Comparison of ENCODE assay signal across 8 mouse cellular contexts in the genomic region with DNA sequence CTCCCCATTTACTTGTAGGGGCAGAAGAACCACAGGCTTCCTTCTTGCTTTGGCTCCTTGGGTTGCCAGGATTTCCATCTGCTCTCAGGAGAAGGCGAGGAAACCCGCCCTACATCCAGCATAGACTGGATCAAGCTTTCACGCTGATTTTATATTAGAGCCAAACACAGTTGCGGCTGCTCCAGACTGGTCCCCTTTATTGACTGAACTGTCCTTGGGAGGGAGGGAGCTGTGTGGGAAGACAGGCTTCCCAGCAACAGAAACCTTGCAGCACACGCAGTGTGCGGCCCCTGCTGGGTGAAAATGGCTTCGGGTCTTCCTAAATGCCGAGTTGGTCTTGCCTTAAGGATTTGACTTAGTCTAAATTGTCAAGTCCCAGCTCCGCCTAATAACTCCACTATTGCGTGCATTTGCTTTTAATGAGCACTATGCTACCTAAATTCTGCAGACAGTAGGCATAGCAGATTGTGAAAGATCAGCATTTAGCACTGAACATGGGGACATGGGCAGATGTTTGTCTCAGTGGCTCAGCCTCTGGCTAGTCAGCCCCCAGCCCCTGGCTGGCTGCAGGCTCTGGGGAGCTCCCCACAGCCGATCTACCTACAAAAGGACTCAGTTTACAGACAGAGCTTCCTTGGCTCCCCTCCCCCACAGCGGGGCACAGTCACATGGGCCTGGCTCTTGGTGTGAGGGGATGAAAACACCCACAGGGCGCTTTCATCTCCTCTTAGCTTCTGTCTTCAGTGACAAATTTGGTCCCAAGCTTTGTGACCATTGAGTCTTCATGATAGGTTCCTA.
A peak's percentile ranks its signal among the peaks of the same experiment; 100 is the strongest.
DNase-seq lines count a peak whose midpoint lies in the region; ATAC-seq and TF ChIP-seq lines count a peak whose summit lies in the region.

No protein-coding gene starts in this region.

- no peaks in the 10 kb centered on the region for H3K79me2 ChIP-seq in heart, adult 2 months (replicated peaks; ENCODE audit: control insufficient read depth, insufficient read depth, low read length)

- 21% methylated on average over 13 of the region's 13 CpGs for WGBS in heart, adult 2 months
- 11% methylated on average over 13 of the region's 13 CpGs for WGBS in forebrain, embryonic 10.5 days
- WGBS in midbrain, embryonic 13.5 days = 8% methylated on average over 13 of the region's 13 CpGs

- H3K27me3 ChIP-seq in heart, adult 2 months (ENCODE audit: control insufficient read depth, insufficient read depth, low read length) = no peaks in the 10 kb centered on the region
- peaks cover 5% of the 10 kb centered on the region; the same call in 1 of the 2 replicates for H3K27me3 ChIP-seq in forebrain, embryonic 10.5 days (ENCODE audit: poor library complexity, severe bottlenecking)
- H3K27me3 ChIP-seq in midbrain, embryonic 13.5 days = no peaks in the 10 kb centered on the region; the same call in 1 of the 2 replicates

- TF ChIP-seq EP300 in heart, adult 2 months (IDR thresholded peaks at IDR 0.05; ENCODE audit: insufficient read depth, low read depth, low read length) = no peak

- peak overlapping the region; percentile 43 for H3K4me2 ChIP-seq in midbrain, embryonic 13.5 days (replicated peaks)

- no peaks in the 10 kb centered on the region for H3K36me3 ChIP-seq in heart, adult 2 months (ENCODE audit: control insufficient read depth, insufficient read depth, low read length)
- no peaks in the 10 kb centered on the region for H3K36me3 ChIP-seq in forebrain, embryonic 10.5 days (replicated peaks)
- no peaks in the 10 kb centered on the region for H3K36me3 ChIP-seq in midbrain, embryonic 13.5 days

- ATAC-seq in midbrain, embryonic 13.5 days = peak; percentile 83

- TF ChIP-seq POLR2A in heart, adult 2 months (IDR thresholded peaks at IDR 0.05; ENCODE audit: insufficient read depth, low read depth, low read length) = no peak

- H3K4me3 ChIP-seq in heart, adult 2 months = no peak overlapping the region
- peak overlapping the region; percentile 38 for H3K4me3 ChIP-seq in forebrain, embryonic 10.5 days
- H3K4me3 ChIP-seq in layer of hippocampus, adult 2 months = peak overlapping the region; percentile 20; the same call in 1 of the 2 replicates
- peak overlapping the region; percentile 23 for H3K4me3 ChIP-seq in midbrain, embryonic 13.5 days (replicated peaks)

- no peak for DNase-seq in heart, adult 2 months
- DNase-seq in heart, postnatal 25 days (ENCODE audit: low spot score) = no peak
- DNase-seq in R1 (ENCODE audit: low read depth, low spot score) = peak; percentile 26
- DNase-seq in forebrain, embryonic 10.5 days (ENCODE audit: extremely low spot score, low spot score) = peak; percentile 19
- DNase-seq in layer of hippocampus, adult 2 months (ENCODE audit: low spot score in 2 of 2) = peak in 1 of 2 experiments; percentile 16
- no peak for DNase-seq in urinary bladder, postnatal 36 days (ENCODE audit: low spot score in 2 of 2)
- no peak for DNase-seq in adrenal gland, adult 18-20 months (ENCODE audit: low spot score in 2 of 2)

- H3K27ac ChIP-seq in heart, adult 2 months = no peak overlapping the region
- H3K27ac ChIP-seq in forebrain, embryonic 10.5 days = 0 out of 2 replicates have a peak overlapping the region, but pooled peaks have one; percentile 44
- H3K27ac ChIP-seq in layer of hippocampus, adult 2 months = peak overlapping the region; percentile 46; the same call in 1 of the 2 replicates
- peak overlapping the region; percentile 25; the same call in 1 of the 2 replicates for H3K27ac ChIP-seq in midbrain, embryonic 13.5 days

- intact Hi-C loops in heart, adult 2 months (cut with DNase I) = no loop called here
- intact Hi-C loops in heart, postnatal 25 days (cut with DNase I) = no loop called here

- H3K9ac ChIP-seq in heart, adult 2 months (ENCODE audit: low read depth, low read length) = no peak overlapping the region
- H3K9ac ChIP-seq in midbrain, embryonic 13.5 days (replicated peaks) = no peak overlapping the region

- no peaks in the 10 kb centered on the region for H3K9me3 ChIP-seq in forebrain, embryonic 10.5 days
- H3K9me3 ChIP-seq in midbrain, embryonic 13.5 days = no peaks in the 10 kb centered on the region

- no peaks in the 10 kb centered on the region for H3K4me1 ChIP-seq in heart, adult 2 months (ENCODE audit: control insufficient read depth, insufficient read depth, low read length)
- H3K4me1 ChIP-seq in forebrain, embryonic 10.5 days = peaks cover 14% of the 10 kb centered on the region
- peaks cover 8% of the 10 kb centered on the region for H3K4me1 ChIP-seq in midbrain, embryonic 13.5 days (replicated peaks)

- TF ChIP-seq CTCF in heart, adult 2 months (IDR thresholded peaks at IDR 0.05) = peak; percentile 41
- peak; percentile 60 for TF ChIP-seq CTCF in layer of hippocampus, adult 2 months (conservative IDR thresholded peaks at IDR 0.05)

Comparison
In these comparisons a context has a peak if more than half of its experiments do, and no peak if none do; other contexts are left out.
1. DNase-seq: peak in R1 (single experiment) and forebrain, embryonic 10.5 days (single experiment); none in heart, adult 2 months (0 of 2), heart, postnatal 25 days (single experiment), urinary bladder, postnatal 36 days (0 of 2) and adrenal gland, adult 18-20 months (0 of 2).